ENCODE assay signal across 8 mouse cellular contexts in the genomic region with DNA sequence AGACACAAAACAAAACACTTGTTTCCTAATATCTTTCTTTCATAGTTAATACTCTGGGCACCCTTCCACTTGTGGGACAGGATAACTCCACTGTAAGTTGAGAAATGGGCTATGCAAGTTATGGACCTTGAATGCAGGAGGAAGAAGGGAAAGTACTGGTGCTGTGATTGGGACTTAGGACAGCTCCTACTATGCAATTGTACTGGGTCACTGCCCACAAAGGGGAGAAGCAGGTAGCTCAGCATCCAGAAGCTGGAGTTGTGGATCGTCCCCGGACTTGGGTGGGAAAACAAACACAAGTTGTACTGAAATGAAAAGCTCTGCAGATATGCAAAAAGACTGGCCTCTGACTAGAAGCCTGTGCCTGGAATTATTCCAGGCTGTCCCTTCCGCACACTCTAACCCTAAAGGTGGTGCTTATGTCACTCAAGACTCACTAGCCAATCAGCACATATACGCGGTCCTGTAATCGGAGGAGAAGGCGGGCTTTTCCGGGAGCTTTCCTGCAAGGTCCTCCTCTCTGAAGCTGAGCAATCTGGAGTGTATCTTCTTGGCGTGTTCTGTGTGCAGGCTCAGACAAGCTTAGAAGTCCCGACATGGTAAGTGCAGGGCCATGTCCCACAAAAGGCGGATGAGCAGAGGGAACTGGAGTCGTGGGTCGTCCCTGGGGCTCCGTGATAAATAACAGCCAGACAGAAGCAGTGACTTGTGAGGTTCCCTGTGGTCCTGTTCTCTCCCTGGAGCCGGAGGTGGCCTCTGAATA. TPM values are rescaled to one million over a fixed set of nuclear protein-coding genes. Genes with fewer than 3 reads are reported as not detected.
DNase-seq lines count a peak whose midpoint lies in the region; ATAC-seq lines count a peak whose summit lies in the region.
"Not testable (repeated sequence)": the region's sequence is repeated elsewhere in the genome, so short reads cannot be mapped to it uniquely, and the experiment has no call there.

Zfp937 (plus strand) TSS at position 474 of the 763 bp plus-strand sequence.

- H3K36me3 ChIP-seq in hindbrain, embryonic 13.5 days; lung, embryonic 16.5 days (ENCODE audit: control insufficient read depth, insufficient read depth, low read length): not testable (repeated sequence)

- peak; percentile 100 for ATAC-seq in hindbrain, embryonic 13.5 days (ENCODE audit: low FRiP score)
- ATAC-seq in lung, embryonic 16.5 days (ENCODE audit: low read depth) = peak; percentile 100

- H3K27ac ChIP-seq in hindbrain, embryonic 13.5 days = peak within 1 kb of the TSS; percentile 52
- not testable (repeated sequence) for H3K27ac ChIP-seq in lung, embryonic 16.5 days (ENCODE audit: low read length)

- 2% methylated on average over 15 of the region's 15 CpGs for WGBS in hindbrain, embryonic 13.5 days
- under 1% methylated on average over 15 of the region's 15 CpGs for WGBS in lung, embryonic 16.5 days

- peak within 1 kb of the TSS; percentile 54 for H3K4me2 ChIP-seq in hindbrain, embryonic 13.5 days
- peak within 1 kb of the TSS; percentile 48 for H3K4me2 ChIP-seq in lung, embryonic 16.5 days (ENCODE audit: low read depth, low read length)

- DNase-seq in MN1 (ENCODE audit: low spot score) = peak; percentile 65
- DNase-seq in cerebellum, postnatal 25 days = peak; percentile 78 to 82
- peak; percentile 73 to 90 for DNase-seq in frontal cortex, postnatal 36 days (ENCODE audit: low spot score in 2 of 2)
- DNase-seq in layer of hippocampus, postnatal 10 days (ENCODE audit: low spot score in 2 of 2) = peak; percentile 58 to 75
- DNase-seq in ovary, adult 18-20 months (ENCODE audit: low spot score) = peak; percentile 87
- peak; percentile 12 to 13 for DNase-seq in thymus, postnatal 10 days (ENCODE audit: low spot score in 2 of 2)

- H3K4me1 ChIP-seq in hindbrain, embryonic 13.5 days (replicated peaks); lung, embryonic 16.5 days (replicated peaks; ENCODE audit: control insufficient read depth, insufficient read depth, low read length): not testable (repeated sequence)

- H3K9me3 ChIP-seq in hindbrain, embryonic 13.5 days; lung, embryonic 16.5 days (ENCODE audit: control insufficient read depth, low read length): not testable (repeated sequence)

- H3K4me3 ChIP-seq in hindbrain, embryonic 13.5 days = peak within 1 kb of the TSS; percentile 45
- peak within 1 kb of the TSS; percentile 49 for H3K4me3 ChIP-seq in lung, embryonic 16.5 days (ENCODE audit: low read length)

- peak within 1 kb of the TSS; percentile 70 for H3K9ac ChIP-seq in hindbrain, embryonic 13.5 days
- H3K9ac ChIP-seq in lung, embryonic 16.5 days (ENCODE audit: low read length) = peak within 1 kb of the TSS; percentile 61

- H3K27me3 ChIP-seq in hindbrain, embryonic 13.5 days; lung, embryonic 16.5 days (ENCODE audit: control insufficient read depth, insufficient read depth, low read depth, low read length): not testable (repeated sequence)

RNA-seq across cellular contexts. Expression of gene Zfp937, which starts in this region (rescaled TPM):
- 12.0 and 12.4 TPM in 2 replicates for polyA plus RNA-seq in hindbrain, embryonic 13.5 days (2015; fragmentation: Nextera tagmentation; extraction: Ambion mirVana)
- total RNA-seq in layer of hippocampus, postnatal 10 days (2021) = 10 to 100 TPM; 10.1 to 10.3 TPM
- 11.3 and 12.1 TPM in 2 replicates for polyA plus RNA-seq in lung, embryonic 16.5 days (2015; fragmentation: Nextera tagmentation; extraction: Ambion mirVana)

Comparison
In these comparisons a context has a peak if more than half of its experiments do, and no peak if none do; other contexts are left out.
1. DNase-seq: peak in every context shown above with its lines; median percentile 87 in ovary, adult 18-20 months; 82 in frontal cortex, postnatal 36 days; 80 in cerebellum, postnatal 25 days; 66 in layer of hippocampus, postnatal 10 days; 65 in MN1; 12 in thymus, postnatal 10 days.